Mouse (Mus musculus): Measurements from ENCODE around the gene Plekha4.
"Not testable (repeated sequence)": the region's sequence is repeated elsewhere in the genome, so short reads cannot be mapped to it uniquely, and the experiment has no call there.

The Plekha4 gene

GRCm38 (mm10) chr7:45525809-45526473, at the start of gene Plekha4, which contains the start of gene Ppp1r15a:
TSS of gene Plekha4 (plus strand) at chr7:45526330.
TSS of gene Ppp1r15a (minus strand) at chr7:45526268.
- peak; percentile 86 for DNase-seq (ENCODE audit: low spot score)

- DNase-seq (ENCODE audit: low spot score) = no peak
Measured at GRCm38 (mm10) chr7:45476453-45476852, 49.7 kb upstream of the Plekha4 start.

- DNase-seq (ENCODE audit: low spot score) = no peak
Measured at GRCm38 (mm10) chr7:45477003-45477402, 49.1 kb upstream of the Plekha4 start.

GRCm38 (mm10) chr7:45478774-45479173, 47.4 kb upstream of the Plekha4 start:
- DNase-seq (ENCODE audit: low spot score) = no peak

GRCm38 (mm10) chr7:45480310-45480709, 45.8 kb upstream of the Plekha4 start:
- DNase-seq (ENCODE audit: low spot score) = not testable (repeated sequence)

- no peak for DNase-seq (ENCODE audit: low spot score)
Measured at GRCm38 (mm10) chr7:45481374-45481927, 44.7 kb upstream of the Plekha4 start, which contains the start of gene Tulp2. TSS of gene Tulp2 (plus strand) at chr7:45481877.

GRCm38 (mm10) chr7:45482166-45482565, 44.0 kb upstream of the Plekha4 start:
- no peak for DNase-seq (ENCODE audit: low spot score)

- not testable (repeated sequence) for DNase-seq (ENCODE audit: low spot score)
Measured at GRCm38 (mm10) chr7:45484985-45485384, 41.1 kb upstream of the Plekha4 start.

GRCm38 (mm10) chr7:45486158-45486557, 40.0 kb upstream of the Plekha4 start:
- DNase-seq (ENCODE audit: low spot score) = no peak

- DNase-seq (ENCODE audit: low spot score) = no peak
Measured at GRCm38 (mm10) chr7:45486761-45487415, 39.2 kb upstream of the Plekha4 start, which contains the start of gene Gm45808. TSS of gene Gm45808 (minus strand) at chr7:45486811.

GRCm38 (mm10) chr7:45487861-45488292, 38.3 kb upstream of the Plekha4 start:
- no peak for DNase-seq (ENCODE audit: low spot score)

GRCm38 (mm10) chr7:45488293-45489204, 37.6 kb upstream of the Plekha4 start, which contains the start of gene Dhdh:
TSS of gene Dhdh (minus strand) at chr7:45488805.
- no peak for DNase-seq (ENCODE audit: low spot score)

GRCm38 (mm10) chr7:45489578-45489977, 36.6 kb upstream of the Plekha4 start:
- DNase-seq (ENCODE audit: low spot score) = no peak

GRCm38 (mm10) chr7:45490822-45491221, 35.3 kb upstream of the Plekha4 start:
- DNase-seq (ENCODE audit: low spot score) = no peak

GRCm38 (mm10) chr7:45491264-45491663, 34.9 kb upstream of the Plekha4 start:
- DNase-seq (ENCODE audit: low spot score) = no peak

- no peak for DNase-seq (ENCODE audit: low spot score)
Measured at GRCm38 (mm10) chr7:45492225-45492844, 33.8 kb upstream of the Plekha4 start.

GRCm38 (mm10) chr7:45492951-45493350, 33.2 kb upstream of the Plekha4 start:
- no peak for DNase-seq (ENCODE audit: low spot score)

GRCm38 (mm10) chr7:45494548-45494947, 31.6 kb upstream of the Plekha4 start:
- no peak for DNase-seq (ENCODE audit: low spot score)

- DNase-seq (ENCODE audit: low spot score) = no peak
Measured at GRCm38 (mm10) chr7:45498427-45498826, 27.7 kb upstream of the Plekha4 start.

GRCm38 (mm10) chr7:45507583-45507982, 18.5 kb upstream of the Plekha4 start:
- DNase-seq (ENCODE audit: low spot score) = no peak

- no peak for DNase-seq (ENCODE audit: low spot score)
Measured at GRCm38 (mm10) chr7:45508561-45508960, 17.6 kb upstream of the Plekha4 start.

All from left cerebral cortex, adult 11 months (tissue).